Comparison of ENCODE assay signal across 7 mouse cellular contexts in the genomic region with DNA sequence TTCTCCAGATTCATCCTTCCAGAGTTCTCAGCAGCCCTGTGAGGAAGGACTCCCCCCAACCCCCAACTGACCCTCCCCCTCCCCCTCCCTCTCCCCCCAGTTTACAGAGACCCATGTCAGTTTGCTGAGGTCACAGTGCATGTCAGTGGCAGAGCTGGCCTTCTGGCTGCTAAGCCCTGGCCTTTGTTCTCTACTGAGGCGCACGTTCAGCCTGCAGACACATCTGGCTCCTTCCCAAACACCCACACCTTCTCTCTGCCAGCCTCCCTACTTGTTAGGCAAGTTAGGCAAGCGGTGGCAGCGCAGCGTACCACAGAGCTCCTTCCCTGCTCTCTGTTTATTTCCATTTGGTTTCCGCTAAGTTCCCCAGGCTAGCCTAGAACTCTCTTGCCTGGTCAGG. TPM values are rescaled to one million over a fixed set of nuclear protein-coding genes. Genes with fewer than 3 reads are reported as not detected.
DNase-seq lines count a peak whose midpoint lies in the region; ATAC-seq and TF ChIP-seq lines count a peak whose summit lies in the region.

No protein-coding gene starts in this region.

- ATAC-seq in forebrain, embryonic 14.5 days = 0 out of 2 replicates have a peak, but pooled peaks have one; percentile 18

- no peak overlapping the region for H3K9ac ChIP-seq in forebrain, embryonic 14.5 days (ENCODE audit: low read length)

- H3K4me3 ChIP-seq in lung, adult 2 months (replicated peaks; ENCODE audit: extremely low read depth, low read depth, low read length) = no peak overlapping the region
- no peak overlapping the region for H3K4me3 ChIP-seq in forebrain, embryonic 14.5 days (ENCODE audit: low read depth, low read length)

- H3K9me3 ChIP-seq in forebrain, embryonic 14.5 days (replicated peaks; ENCODE audit: control insufficient read depth, low read length) = no peaks in the 10 kb centered on the region

- DNase-seq in lung, adult 18-20 months = peak; percentile 69 to 83
- no peak for DNase-seq in lung, adult 2 months
- DNase-seq in forebrain, embryonic 14.5 days (ENCODE audit: low spot score) = peak; percentile 59
- peak; percentile 62 to 80 for DNase-seq in kidney, postnatal 25 days
- DNase-seq in lung, postnatal 4 days = peak; percentile 48 to 52
- no peak for DNase-seq in thymus, postnatal 25 days
- DNase-seq in gastrocnemius, adult 18-20 months (ENCODE audit: low spot score) = no peak

- H3K4me1 ChIP-seq in lung, adult 2 months (ENCODE audit: control insufficient read depth, insufficient read depth, low read length) = peaks cover 5% of the 10 kb centered on the region; the same call in 1 of the 2 replicates
- peaks cover 22% of the 10 kb centered on the region for H3K4me1 ChIP-seq in forebrain, embryonic 14.5 days (ENCODE audit: control insufficient read depth, insufficient read depth, low read length)

- WGBS in lung, adult 2 months = 55% methylated on average over 6 of the region's 6 CpGs
- WGBS in forebrain, embryonic 14.5 days = 53% methylated on average over 6 of the region's 6 CpGs

- H3K27me3 ChIP-seq in forebrain, embryonic 14.5 days (replicated peaks; ENCODE audit: control insufficient read depth, insufficient read depth, low read length) = no peaks in the 10 kb centered on the region

- no peak for TF ChIP-seq POLR2A in lung, adult 2 months (IDR thresholded peaks at IDR 0.05; ENCODE audit: borderline replicate concordance, extremely low read depth, low read depth, low read length)

- H3K36me3 ChIP-seq in forebrain, embryonic 14.5 days (ENCODE audit: control insufficient read depth, insufficient read depth, low read length) = no peaks in the 10 kb centered on the region

- H3K4me2 ChIP-seq in forebrain, embryonic 14.5 days (ENCODE audit: low read length) = no peak overlapping the region

- no peak overlapping the region for H3K27ac ChIP-seq in forebrain, embryonic 14.5 days (ENCODE audit: low read depth, low read length)

- TF ChIP-seq CTCF in lung, adult 2 months (IDR thresholded peaks at IDR 0.05; ENCODE audit: insufficient read depth, low read length) = no peak

RNA-seq across cellular contexts. Expression of a gene that starts 50.0 kb away (rescaled TPM):
- polyA plus RNA-seq in lung, adult 2 months (2012; rRNA removed) = not detected in 2 replicates
- polyA plus RNA-seq in forebrain, embryonic 14.5 days (2014; fragmentation: Nextera tagmentation; extraction: Ambion mirVana) = not detected in 2 replicates
- total RNA-seq in gastrocnemius, adult 18-20 months (2021) = not detected

Comparison
In these comparisons a context has a peak if more than half of its experiments do, and no peak if none do; other contexts are left out.
1. DNase-seq: peak in lung, adult 18-20 months (2 of 2), forebrain, embryonic 14.5 days (single experiment), kidney, postnatal 25 days (2 of 2) and lung, postnatal 4 days (2 of 2); none in lung, adult 2 months (single experiment), thymus, postnatal 25 days (single experiment) and gastrocnemius, adult 18-20 months (single experiment).